Mouse (Mus musculus) hindbrain, embryonic 16.5 days (tissue): Measurements from ENCODE around the gene Abcg1. TPM values are rescaled to one million over a fixed set of nuclear protein-coding genes. Genes with fewer than 3 reads are reported as not detected.

Experiments used
- ATAC-seq: fragments of 200-750 bp; cut with Nextera tagmentation; 2 replicates; pipeline ENCODE4 v1.8.0; 2017; ENCODE audit warnings: moderate TSS enrichment, moderate library complexity
- H3K27ac ChIP-seq: fragments of 300-500 bp; sonication (generic); 2 replicates; pipeline ENCODE4 v1.5.1; 2014; ENCODE audit warnings: low read depth, mild to moderate bottlenecking, control low read depth, low read length, moderate library complexity
- H3K27me3 ChIP-seq: fragments of 300-500 bp; sonication (generic); replicated peaks from 2 replicates; pipeline ENCODE4 v1.6.1; 2014; ENCODE audit warnings: low read length; ENCODE audit not compliant: control insufficient read depth, insufficient read depth
- H3K36me3 ChIP-seq: fragments of 300-500 bp; sonication (generic); 2 replicates; pipeline ENCODE4 v1.6.1; 2014; ENCODE audit warnings: mild to moderate bottlenecking, low read length, moderate library complexity, mixed read lengths; ENCODE audit not compliant: control insufficient read depth, insufficient read depth
- H3K4me1 ChIP-seq: fragments of 300-500 bp; sonication (generic); 2 replicates; pipeline ENCODE4 v1.6.1; 2014; ENCODE audit warnings: low read depth, low read length; ENCODE audit not compliant: control insufficient read depth, insufficient read depth
- H3K4me2 ChIP-seq: fragments of 300-500 bp; sonication (generic); 2 replicates; pipeline ENCODE4 v1.6.1; 2014; ENCODE audit warnings: mild to moderate bottlenecking, low read length, control low read depth, moderate library complexity
- H3K4me3 ChIP-seq: fragments of 300-500 bp; sonication (generic); 2 replicates; pipeline ENCODE4 v1.5.1; 2014; ENCODE audit warnings: mild to moderate bottlenecking, low read length, control low read depth, moderate library complexity
- H3K9ac ChIP-seq: fragments of 300-500 bp; sonication (generic); 2 replicates; pipeline ENCODE4 v1.6.1; 2014; ENCODE audit warnings: low read depth, mild to moderate bottlenecking, control low read depth, low read length, moderate library complexity
- H3K9me3 ChIP-seq: fragments of 300-500 bp; sonication (generic); 2 replicates; pipeline ENCODE4 v1.6.1; 2014; ENCODE audit warnings: mild to moderate bottlenecking, low read length, moderate library complexity; ENCODE audit not compliant: control insufficient read depth
- WGBS: fragments of 180-500 bp; shearing (Covaris S2); extraction: QIAGEN DNeasy Blood & Tissue Kit; methylation state at CpG from one replicate; pipeline ENCODE4 v1.1.7; 2014; 5-methylcytosine and 5-hydroxymethylcytosine counted together
- polyA plus RNA-seq: library from polyadenylated mRNA; unstranded; fragments of >200 nt; fragmentation: Nextera tagmentation; extraction: Ambion mirVana; gene quantifications from 2 replicates; pipeline ENCODE4 v1.2.1, GENCODE M21; 2015

The Abcg1 gene
- polyA plus RNA-seq, 1 experiment from 2014 or later: 20.9 TPM

- Histone ChIP-seq H3K27me3 (no peaks in the 10 kb centered on the region), H3K36me3 (peaks cover 7% of the 10 kb centered on the region), H3K27ac (no peak overlapping the region), H3K9ac (no peak overlapping the region), H3K4me3 (no peak overlapping the region), H3K4me2 (no peak overlapping the region), H3K9me3 (no peaks in the 10 kb centered on the region), H3K4me1 (no peaks in the 10 kb centered on the region)
- WGBS: 86% methylated on average over 8 of the region's 8 CpGs
- ATAC-seq: no peak
Measured at GRCm38 (mm10) chr17:31103007-31103570, 45.6 kb downstream of the Abcg1 start.

- Histone ChIP-seq H3K4me2 (no peak overlapping the region), H3K9me3 (no peaks in the 10 kb centered on the region), H3K36me3 (peaks cover 11% of the 10 kb centered on the region), H3K4me3 (no peak overlapping the region), H3K27ac (no peak overlapping the region), H3K9ac (no peak overlapping the region), H3K27me3 (no peaks in the 10 kb centered on the region), H3K4me1 (no peaks in the 10 kb centered on the region)
- 75% methylated on average over 8 of the region's 8 CpGs for WGBS
- no peak for ATAC-seq
Measured at GRCm38 (mm10) chr17:31103823-31104222, 46.3 kb downstream of the Abcg1 start.

GRCm38 (mm10) chr17:31108388-31108787 lies 50.9 kb downstream of the Abcg1 start:
- no peaks in the 10 kb centered on the region for H3K4me1 ChIP-seq
- no peaks in the 10 kb centered on the region for H3K27me3 ChIP-seq
- no peak overlapping the region for H3K9ac ChIP-seq
- H3K27ac ChIP-seq: no peak overlapping the region
- H3K4me2 ChIP-seq: no peak overlapping the region
- 92% methylated on average over 15 of the region's 15 CpGs for WGBS
- peaks cover 32% of the 10 kb centered on the region for H3K36me3 ChIP-seq
- no peak for ATAC-seq
- H3K9me3 ChIP-seq: no peaks in the 10 kb centered on the region
- no peak overlapping the region for H3K4me3 ChIP-seq

- Histone ChIP-seq H3K9me3 (no peaks in the 10 kb centered on the region), H3K4me2 (no peak overlapping the region), H3K27ac (no peak overlapping the region), H3K4me3 (no peak overlapping the region), H3K4me1 (no peaks in the 10 kb centered on the region; the same call in 1 of the 2 replicates), H3K9ac (no peak overlapping the region), H3K36me3 (peaks cover 40% of the 10 kb centered on the region), H3K27me3 (no peaks in the 10 kb centered on the region)
- 29% methylated on average over 9 of the region's 9 CpGs for WGBS
- ATAC-seq: no peak
Measured at GRCm38 (mm10) chr17:31113191-31113856, 55.8 kb downstream of the Abcg1 start.

- Histone ChIP-seq H3K9me3 (no peaks in the 10 kb centered on the region), H3K27me3 (no peaks in the 10 kb centered on the region), H3K27ac (no peak overlapping the region), H3K9ac (no peak overlapping the region), H3K4me3 (no peak overlapping the region), H3K4me1 (no peaks in the 10 kb centered on the region; the same call in 1 of the 2 replicates), H3K36me3 (peaks cover 24% of the 10 kb centered on the region), H3K4me2 (no peak overlapping the region)
- ATAC-seq: no peak
- WGBS: 73% methylated on average over 6 of the region's 6 CpGs
Measured at GRCm38 (mm10) chr17:31116063-31116462, 58.6 kb downstream of the Abcg1 start.

GRCm38 (mm10) chr17:31117946-31118345 lies 60.5 kb downstream of the Abcg1 start:
- H3K9ac ChIP-seq: no peak overlapping the region
- no peak for ATAC-seq
- no peaks in the 10 kb centered on the region for H3K9me3 ChIP-seq
- H3K36me3 ChIP-seq: peaks cover 14% of the 10 kb centered on the region
- no peak overlapping the region for H3K4me3 ChIP-seq
- no peak overlapping the region for H3K27ac ChIP-seq
- no peaks in the 10 kb centered on the region for H3K27me3 ChIP-seq
- 90% methylated on average over 5 of the region's 5 CpGs for WGBS
- H3K4me1 ChIP-seq: no peaks in the 10 kb centered on the region; the same call in 1 of the 2 replicates
- no peak overlapping the region for H3K4me2 ChIP-seq

- Histone ChIP-seq H3K36me3 (peaks cover 14% of the 10 kb centered on the region), H3K4me2 (no peak overlapping the region), H3K4me3 (no peak overlapping the region), H3K9ac (no peak overlapping the region), H3K4me1 (no peaks in the 10 kb centered on the region), H3K27ac (no peak overlapping the region), H3K9me3 (peaks cover 3% of the 10 kb centered on the region; the same call in 1 of the 2 replicates), H3K27me3 (no peaks in the 10 kb centered on the region)
- ATAC-seq: 0 out of 2 replicates have a peak, but pooled peaks have one; percentile 37
- 6% methylated on average over 7 of the region's 7 CpGs for WGBS
Measured at GRCm38 (mm10) chr17:31119429-31119828, 62.0 kb downstream of the Abcg1 start.

GRCm38 (mm10) chr17:31121975-31122374 lies 64.5 kb downstream of the Abcg1 start:
- Histone ChIP-seq H3K4me1 (no peaks in the 10 kb centered on the region), H3K36me3 (peaks cover 3% of the 10 kb centered on the region; the same call in 1 of the 2 replicates), H3K9ac (no peak overlapping the region), H3K4me2 (no peak overlapping the region), H3K4me3 (no peak overlapping the region), H3K27ac (no peak overlapping the region), H3K27me3 (no peaks in the 10 kb centered on the region), H3K9me3 (peaks cover 3% of the 10 kb centered on the region; the same call in 1 of the 2 replicates)
- 10% methylated on average over 8 of the region's 8 CpGs for WGBS
- ATAC-seq: no peak

- no peak overlapping the region; the same call in 1 of the 2 replicates for H3K27ac ChIP-seq
- H3K4me2 ChIP-seq: no peak overlapping the region
- H3K27me3 ChIP-seq: no peaks in the 10 kb centered on the region
- no peaks in the 10 kb centered on the region for H3K36me3 ChIP-seq
- ATAC-seq: peak; percentile 77; the same call in 1 of the 2 replicates
- 27% methylated on average over 9 of the region's 9 CpGs for WGBS
- no peaks in the 10 kb centered on the region for H3K4me1 ChIP-seq
- H3K9me3 ChIP-seq: peaks cover 3% of the 10 kb centered on the region; the same call in 1 of the 2 replicates
- H3K4me3 ChIP-seq: no peak overlapping the region
- H3K9ac ChIP-seq: no peak overlapping the region
Measured at GRCm38 (mm10) chr17:31125548-31126266, 68.2 kb downstream of the Abcg1 start.
